Mouse (Mus musculus) myocyte (in vitro differentiated cells): Measurements from ENCODE around the gene Stx12.

Source experiments
- CEBPB ChIP-seq: IDR thresholded peaks from 2 replicates; pipeline ENCODE4 v1.6.1; 2011; ENCODE audit warnings: mild to moderate bottlenecking, moderate library complexity; ENCODE audit not compliant: poor library complexity, insufficient read depth, severe bottlenecking
- E2F4 ChIP-seq: IDR thresholded peaks from one replicate; pipeline ENCODE4 v1.6.1; 2011; ENCODE audit warnings: mild to moderate bottlenecking, control low read depth, moderate library complexity; ENCODE audit not compliant: insufficient read depth
- MAX ChIP-seq: IDR thresholded peaks from one replicate; pipeline ENCODE4 v1.6.1; 2011; ENCODE audit warnings: low read depth, mild to moderate bottlenecking, control low read depth
- MYOD1 ChIP-seq, 3 experiments: IDR thresholded peaks; one replicate each; pipeline ENCODE4 v1.6.1; 2011; ENCODE audit warnings: control low read depth in 2 of 3, low read depth in 2 of 3, mild to moderate bottlenecking in 2 of 3, moderate library complexity in 1 of 3; ENCODE audit not compliant: insufficient read length in 2 of 3, control insufficient read depth in 1 of 3
- MYOG ChIP-seq, 3 experiments: IDR thresholded peaks; one replicate each; pipeline ENCODE4 v1.6.1; 2011; ENCODE audit warnings: control low read depth in 2 of 3, low read depth in 2 of 3, mild to moderate bottlenecking in 2 of 3; ENCODE audit not compliant: insufficient read length in 2 of 3, control insufficient read depth in 1 of 3, insufficient read depth in 1 of 3
- POLR2A ChIP-seq: IDR thresholded peaks from one replicate; pipeline ENCODE4 v1.6.1; 2011; ENCODE audit warnings: low read depth, mild to moderate bottlenecking, control low read depth, moderate library complexity; ENCODE audit not compliant: insufficient read length
- POLR2AphosphoS2 ChIP-seq: IDR thresholded peaks from one replicate; pipeline ENCODE4 v1.6.1; 2011; ENCODE audit warnings: low read depth, control low read depth; ENCODE audit not compliant: insufficient read length
- REST ChIP-seq: IDR thresholded peaks from one replicate; pipeline ENCODE4 v1.6.1; 2011; ENCODE audit warnings: mild to moderate bottlenecking, control low read depth, moderate library complexity; ENCODE audit not compliant: insufficient read depth, insufficient read length
- TCF12 ChIP-seq: IDR thresholded peaks from one replicate; pipeline ENCODE4 v1.6.1; 2011; ENCODE audit warnings: mild to moderate bottlenecking, control low read depth; ENCODE audit not compliant: poor library complexity, insufficient read depth, severe bottlenecking
- TCF3 ChIP-seq: IDR thresholded peaks from one replicate; pipeline ENCODE4 v1.6.1; 2011; ENCODE audit warnings: low read depth, control low read depth; ENCODE audit not compliant: insufficient read length
- USF1 ChIP-seq: IDR thresholded peaks from one replicate; pipeline ENCODE4 v1.6.1; 2011; ENCODE audit warnings: low read depth, mild to moderate bottlenecking, control low read depth, moderate library complexity

DNA sequence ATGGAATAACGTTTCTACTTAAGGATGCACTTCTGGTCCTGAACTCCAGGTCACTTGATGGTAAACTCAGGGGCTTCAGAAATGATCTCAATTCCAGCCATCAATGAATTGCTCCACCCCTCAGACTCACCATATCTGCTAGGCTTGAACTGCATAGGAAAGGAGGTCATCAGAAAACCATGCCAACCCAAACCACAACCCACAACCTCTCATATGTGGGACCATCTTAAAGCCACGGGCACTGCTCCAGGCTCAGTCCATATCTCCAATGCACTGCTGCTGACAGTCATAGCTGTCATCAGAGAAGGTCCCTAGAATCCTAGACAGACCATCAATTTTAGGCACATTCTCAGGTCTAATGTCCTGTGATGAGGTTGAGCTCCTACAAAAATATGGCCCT, 19.8 kb upstream of the Stx12 start:
- TF ChIP-seq MAX (no peak), USF1 (no peak), REST (no peak), POLR2A (no peak), E2F4 (no peak), TCF12 (no peak), MYOD1 (IDR thresholded peaks at IDR 0.05; ENCODE audit: control insufficient read depth in 1 of 3, insufficient read length in 2 of 3, low read depth in 2 of 3) (no peak), TCF3 (no peak), CEBPB (no peak), MYOG (IDR thresholded peaks at IDR 0.05; ENCODE audit: control insufficient read depth in 1 of 3, insufficient read depth in 1 of 3, insufficient read length in 2 of 3, low read depth in 2 of 3) (no peak), POLR2AphosphoS2 (no peak)
